15 mouse cellular contexts compared by ENCODE assay signal in genomic region chr14:27051511-27051895, GRCm38 (mm10). TPM values are rescaled to one million over a fixed set of nuclear protein-coding genes. Genes with fewer than 3 reads are reported as not detected.
DNase-seq lines count a peak whose midpoint lies in the region; ATAC-seq and TF ChIP-seq lines count a peak whose summit lies in the region.
"Had no signal": no experiment of that assay in that cellular context is flagged by ENCODE, and none has a peak within 500 bp of the region (broad histone marks: within the 10 kb centered on the region; RNA-seq: fewer than 3 reads in every experiment).

No protein-coding gene starts in this region.

- H3K36me3 ChIP-seq in kidney, embryonic 14.5 days (ENCODE audit: control insufficient read depth, insufficient read depth, low read length), result no peaks in the 10 kb centered on the region
- H3K36me3 ChIP-seq in forebrain, embryonic 13.5 days (ENCODE audit: poor library complexity, severe bottlenecking), result no peaks in the 10 kb centered on the region
- H3K36me3 ChIP-seq in limb, embryonic 11.5 days (ENCODE audit: control insufficient read depth, insufficient read depth, low read length), result no peaks in the 10 kb centered on the region
- H3K36me3 ChIP-seq in myocyte (ENCODE audit: control insufficient read depth, insufficient read depth), result no peaks in the 10 kb centered on the region
- H3K36me3 ChIP-seq: liver, embryonic 15.5 days had no signal

- H3ac ChIP-seq in myocyte (ENCODE audit: control insufficient read depth, insufficient read length), result no peak overlapping the region

- H3K4me1 ChIP-seq in kidney, embryonic 14.5 days (ENCODE audit: control insufficient read depth, insufficient read depth, low read length), result peaks cover 55% of the 10 kb centered on the region
- H3K4me1 ChIP-seq in forebrain, embryonic 13.5 days, result peaks cover 35% of the 10 kb centered on the region
- H3K4me1 ChIP-seq in limb, embryonic 11.5 days (ENCODE audit: control insufficient read depth, insufficient read depth, low read length), result peaks cover 62% of the 10 kb centered on the region
- H3K4me1 ChIP-seq: liver, embryonic 15.5 days had no signal

- no peaks in the 10 kb centered on the region for H3K9me3 ChIP-seq in kidney, embryonic 14.5 days (ENCODE audit: control insufficient read depth, low read length)
- no peaks in the 10 kb centered on the region; the same call in 1 of the 2 replicates for H3K9me3 ChIP-seq in forebrain, embryonic 13.5 days (replicated peaks)
- no peaks in the 10 kb centered on the region for H3K9me3 ChIP-seq in limb, embryonic 11.5 days (ENCODE audit: control insufficient read depth, low read length)
- H3K9me3 ChIP-seq: liver, embryonic 15.5 days had no signal

- no peak for TF ChIP-seq POLR2A in myocyte (IDR thresholded peaks at IDR 0.05; ENCODE audit: insufficient read length, low read depth)

- ATAC-seq in kidney, embryonic 14.5 days (ENCODE audit: low FRiP score, low TSS enrichment), result no peak
- ATAC-seq in forebrain, embryonic 13.5 days, result no peak
- 0 out of 2 replicates have a peak, but pooled peaks have one; percentile 7 for ATAC-seq in limb, embryonic 11.5 days (ENCODE audit: insufficient number of reproducible peaks, low FRiP score, low TSS enrichment, low read depth)

- no peak overlapping the region for H3K4me3 ChIP-seq in kidney, embryonic 14.5 days (ENCODE audit: low read length)
- no peak overlapping the region for H3K4me3 ChIP-seq in forebrain, embryonic 13.5 days
- H3K4me3 ChIP-seq in limb, embryonic 11.5 days (ENCODE audit: low read depth, low read length), result no peak overlapping the region
- no peak overlapping the region for H3K4me3 ChIP-seq in myocyte
- H3K4me3 ChIP-seq: left cerebral cortex, adult 2 months; liver, embryonic 15.5 days had no signal

- 28% methylated on average over 5 of the region's 5 CpGs for WGBS in kidney, embryonic 14.5 days
- WGBS in forebrain, embryonic 13.5 days, result 37% methylated on average over 5 of the region's 5 CpGs
- WGBS in limb, embryonic 11.5 days, result 39% methylated on average over 5 of the region's 5 CpGs

- no peak overlapping the region; the same call in 1 of the 2 replicates for H3K4me2 ChIP-seq in kidney, embryonic 14.5 days (replicated peaks; ENCODE audit: low read depth, low read length)
- H3K4me2 ChIP-seq in forebrain, embryonic 13.5 days, result no peak overlapping the region
- H3K4me2 ChIP-seq in limb, embryonic 11.5 days (ENCODE audit: low read depth, severe bottlenecking), result peak overlapping the region; percentile 0; the same call in 1 of the 2 replicates
- H3K4me2 ChIP-seq in myocyte (ENCODE audit: low read depth), result peak overlapping the region; percentile 70
- H3K4me2 ChIP-seq: liver, embryonic 15.5 days had no signal

- peaks cover 3% of the 10 kb centered on the region for H3K79me2 ChIP-seq in myocyte (ENCODE audit: control insufficient read depth, insufficient read depth)

- H3K27me3 ChIP-seq in kidney, embryonic 14.5 days (ENCODE audit: control insufficient read depth, insufficient read depth, low read length), result no peaks in the 10 kb centered on the region
- H3K27me3 ChIP-seq in forebrain, embryonic 13.5 days, result peaks cover 9% of the 10 kb centered on the region
- H3K27me3 ChIP-seq in limb, embryonic 11.5 days (ENCODE audit: control insufficient read depth, insufficient read depth, low read length), result no peaks in the 10 kb centered on the region
- no peaks in the 10 kb centered on the region for H3K27me3 ChIP-seq in myocyte (ENCODE audit: control insufficient read depth, insufficient read depth, insufficient read length)

- no peak for DNase-seq in kidney, adult 18-20 months
- no peak for DNase-seq in limb, embryonic 11.5 days (ENCODE audit: low spot score)
- no peak for DNase-seq in cerebellum, postnatal 10 days
- DNase-seq in cerebellum, adult 8-10 months, result no peak
- DNase-seq in cerebellum, postnatal 4 days (ENCODE audit: low spot score in 2 of 2), result no peak
- DNase-seq: adrenal gland, postnatal 36 days; cerebellum, adult 18-20 months; heart, postnatal 10 days; kidney, postnatal 14 days; thymus, adult 2 months had no signal

- peak overlapping the region; percentile 84; the same call in 1 of the 2 replicates for H3K27ac ChIP-seq in kidney, embryonic 14.5 days (ENCODE audit: low read depth, low read length)
- H3K27ac ChIP-seq in forebrain, embryonic 13.5 days, result peak overlapping the region; percentile 49
- peak overlapping the region; percentile 84 for H3K27ac ChIP-seq in limb, embryonic 11.5 days (replicated peaks; ENCODE audit: low read depth, low read length)
- H3K27ac ChIP-seq: left cerebral cortex, adult 2 months; liver, embryonic 15.5 days had no signal

- H3K9ac ChIP-seq in kidney, embryonic 14.5 days (ENCODE audit: low read depth, low read length), result no peak overlapping the region
- H3K9ac ChIP-seq in forebrain, embryonic 13.5 days, result no peak overlapping the region
- H3K9ac ChIP-seq in limb, embryonic 11.5 days (ENCODE audit: low read length), result no peak overlapping the region
- H3K9ac ChIP-seq: liver, embryonic 15.5 days had no signal

TF ChIP-seq in myocyte, 11 proteins besides CTCF, POLR2A, EP300 and RAD21:
- TF ChIP-seq MYOD1 (IDR thresholded peaks at IDR 0.05; ENCODE audit: control insufficient read depth in 1 of 3, insufficient read length in 2 of 3, low read depth in 2 of 3) (no peak), TCF12 (IDR thresholded peaks at IDR 0.05; ENCODE audit: insufficient read depth, poor library complexity, severe bottlenecking) (no peak), POLR2AphosphoS2 (IDR thresholded peaks at IDR 0.05; ENCODE audit: insufficient read length, low read depth) (no peak), REST (IDR thresholded peaks at IDR 0.05; ENCODE audit: insufficient read depth, insufficient read length) (no peak), CEBPB (IDR thresholded peaks at IDR 0.05; ENCODE audit: insufficient read depth, poor library complexity, severe bottlenecking) (no peak)

RNA-seq across cellular contexts. Expression of gene Il17rd, which starts 12.8 kb away (rescaled TPM):
- polyA plus RNA-seq in kidney, embryonic 14.5 days (2014; fragmentation: Nextera tagmentation; extraction: Ambion mirVana), result 6.8 and 9.2 TPM in 2 replicates
- polyA plus RNA-seq in forebrain, embryonic 13.5 days (2015; fragmentation: Nextera tagmentation; extraction: Ambion mirVana), result 1.9 and 2.3 TPM in 2 replicates
- 11.3 and 12.3 TPM in 2 replicates for polyA plus RNA-seq in limb, embryonic 11.5 days (2014; fragmentation: Nextera tagmentation; extraction: Ambion mirVana)
- polyA plus RNA-seq in myocyte (2012; fragmentation: generic; extraction: Trizol), result 1.9 TPM

RNA-seq across cellular contexts. Expression of gene Hesx1, which starts 57.3 kb away (rescaled TPM):
- polyA plus RNA-seq in kidney, embryonic 14.5 days (2014; fragmentation: Nextera tagmentation; extraction: Ambion mirVana), result 0.99 and 1.4 TPM in 2 replicates
- not detected in 2 replicates for polyA plus RNA-seq in forebrain, embryonic 13.5 days (2015; fragmentation: Nextera tagmentation; extraction: Ambion mirVana)
- polyA plus RNA-seq in limb, embryonic 11.5 days (2014; fragmentation: Nextera tagmentation; extraction: Ambion mirVana), result 0.25 and 0.52 TPM in 2 replicates
- not detected for polyA plus RNA-seq in myocyte (2012; fragmentation: generic; extraction: Trizol)
- polyA plus RNA-seq: thymus, adult 2 months had no signal

Comparison
In these comparisons a context has a peak if more than half of its experiments do, and no peak if none do; other contexts are left out.
1. H3K4me2 ChIP-seq: peak in limb, embryonic 11.5 days (single experiment) and myocyte (single experiment); none in kidney, embryonic 14.5 days (single experiment) and forebrain, embryonic 13.5 days (single experiment).
2. Peak in every context shown above with its lines, with median percentiles within 50 percentile points of each other: H3K27ac ChIP-seq.